Mouse (Mus musculus) spleen, postnatal 36 days (tissue): ENCODE results near the gene Prkcz.
A peak's percentile ranks its signal among the peaks of the same experiment; 100 is the strongest.
"Not testable (repeated sequence)": the region's sequence is repeated elsewhere in the genome, so short reads cannot be mapped to it uniquely, and the experiment has no call there.

Source experiments
- DNase-seq, 2 experiments: peaks; one replicate each; pipeline ENCODE4 v3.0.0; 2022; ENCODE audit warnings: low spot score in 2 of 2, mixed read lengths in 1 of 2

Prkcz gene

DNA sequence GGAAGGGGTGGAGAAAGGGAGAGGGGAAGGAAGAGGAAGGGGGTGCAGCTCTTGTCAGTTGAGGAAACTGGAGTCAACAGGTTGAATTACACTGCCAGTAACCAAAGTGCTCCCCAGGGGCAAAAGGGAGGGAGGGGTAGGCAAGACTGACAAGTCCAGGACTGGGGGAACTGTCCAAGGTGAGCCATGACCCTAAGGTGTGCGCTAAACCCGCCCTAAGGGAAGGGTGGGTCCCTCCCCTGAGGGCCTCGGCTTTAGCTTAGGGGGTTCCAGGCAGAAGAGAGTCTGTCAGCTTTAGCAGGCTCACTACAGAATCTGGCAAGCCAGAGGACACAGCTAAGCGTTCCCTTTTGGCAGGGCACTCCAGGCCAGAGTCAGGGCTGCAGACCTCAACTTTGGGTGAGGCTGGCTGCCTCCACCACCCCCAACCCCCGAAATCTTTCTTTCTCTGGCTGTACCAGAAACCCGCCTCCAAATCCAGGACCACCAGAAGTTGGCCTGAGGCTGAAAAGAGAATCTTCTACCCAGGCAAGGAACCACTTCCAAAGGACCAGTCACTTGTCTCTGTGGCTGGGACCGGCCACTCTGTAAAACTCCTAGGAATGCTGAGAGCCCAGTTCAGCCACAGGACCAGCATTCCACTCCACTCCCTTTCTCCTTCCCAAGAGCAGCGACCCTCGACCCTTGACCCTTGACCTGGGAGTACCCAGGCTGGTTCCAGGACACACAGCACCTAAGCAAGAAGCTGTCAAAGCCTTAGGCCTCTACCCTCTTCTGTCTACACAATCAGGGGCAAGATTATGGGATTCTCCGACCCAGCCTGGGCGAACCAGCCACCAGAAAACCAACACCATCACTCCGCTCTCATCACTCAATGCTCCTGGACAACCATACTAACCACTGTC lies 1.3 kb downstream of the Prkcz start:
- no peak for DNase-seq

DNA sequence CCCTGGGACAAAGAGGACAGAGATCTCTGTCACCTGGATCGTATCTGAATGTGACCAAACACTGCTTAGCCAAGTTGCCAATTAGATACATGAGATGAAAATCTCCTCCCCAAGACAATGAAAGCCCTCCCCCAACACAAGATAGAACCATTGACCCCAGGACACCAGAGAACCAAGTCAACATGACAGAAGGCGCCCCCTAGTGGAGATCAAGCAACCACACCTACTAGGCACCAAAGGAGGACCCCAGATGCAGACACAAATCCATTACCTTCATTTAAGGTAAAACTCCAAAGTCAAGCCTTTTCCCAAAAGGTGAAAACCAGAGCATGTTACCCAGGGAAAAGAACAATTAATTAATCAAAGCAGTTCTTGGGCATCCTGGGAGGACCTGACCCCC lies 3.6 kb downstream of the Prkcz start:
- DNase-seq, result no peak

DNA sequence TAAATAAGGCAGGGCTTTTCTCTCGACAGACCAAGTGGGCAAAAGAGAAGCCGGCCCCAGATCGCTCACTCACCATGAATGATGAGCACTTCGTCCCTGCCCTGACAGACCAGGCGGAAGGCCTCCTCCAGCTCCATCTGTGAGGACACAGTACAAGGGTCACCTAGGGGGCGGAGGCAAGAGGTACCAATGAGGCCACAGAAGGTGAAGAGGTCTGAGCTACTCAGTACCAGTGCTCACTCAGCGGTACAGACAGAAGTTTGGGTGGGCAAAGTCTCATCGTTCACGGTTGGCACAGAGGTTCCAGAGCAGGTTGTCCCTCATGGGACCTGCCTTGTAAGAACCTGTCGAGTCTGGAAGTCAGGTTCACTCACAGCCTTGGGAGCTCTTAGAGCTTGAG lies 4.8 kb downstream of the Prkcz start:
- no peak for DNase-seq

DNA sequence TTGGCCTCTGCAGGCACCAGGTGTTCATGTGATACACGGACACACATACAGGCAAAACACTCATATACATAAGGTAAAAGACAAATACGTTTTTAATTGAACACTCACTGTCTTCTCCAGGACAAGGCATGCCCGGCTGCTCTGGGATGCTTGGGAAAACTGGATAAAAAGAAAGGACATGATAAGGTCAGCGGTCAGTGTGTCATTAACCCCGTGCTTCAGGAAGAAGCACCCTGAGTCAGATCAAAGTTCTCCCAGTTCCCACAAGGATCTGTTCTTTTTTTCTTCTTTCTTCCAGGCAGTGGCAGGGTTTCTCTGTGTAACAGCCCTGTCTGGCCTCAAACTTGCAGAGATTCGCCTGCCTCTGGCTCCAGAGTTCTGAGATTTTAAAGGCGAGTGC lies 6.6 kb downstream of the Prkcz start:
- no peak for DNase-seq

DNA sequence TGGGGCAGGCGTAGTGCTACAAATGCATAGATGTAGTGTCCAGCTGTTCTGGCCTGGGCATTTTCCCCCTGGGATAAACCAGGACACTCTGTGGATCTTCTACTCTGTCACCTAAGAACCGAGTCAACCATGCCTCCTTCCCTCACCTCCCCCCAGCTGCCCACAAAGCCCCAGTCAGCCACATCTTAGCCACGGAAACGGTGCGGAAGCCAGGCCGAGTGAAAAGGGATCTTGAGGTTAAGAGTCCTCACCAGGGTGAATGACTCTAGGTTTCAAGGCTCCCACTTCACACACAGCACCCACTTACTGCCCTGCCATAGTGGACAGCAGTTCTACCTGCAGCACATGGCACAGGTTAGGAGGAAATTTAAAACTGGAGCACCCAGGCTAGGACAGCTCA lies 7.1 kb downstream of the Prkcz start:
- peak; percentile 14 to 19 for DNase-seq

DNA sequence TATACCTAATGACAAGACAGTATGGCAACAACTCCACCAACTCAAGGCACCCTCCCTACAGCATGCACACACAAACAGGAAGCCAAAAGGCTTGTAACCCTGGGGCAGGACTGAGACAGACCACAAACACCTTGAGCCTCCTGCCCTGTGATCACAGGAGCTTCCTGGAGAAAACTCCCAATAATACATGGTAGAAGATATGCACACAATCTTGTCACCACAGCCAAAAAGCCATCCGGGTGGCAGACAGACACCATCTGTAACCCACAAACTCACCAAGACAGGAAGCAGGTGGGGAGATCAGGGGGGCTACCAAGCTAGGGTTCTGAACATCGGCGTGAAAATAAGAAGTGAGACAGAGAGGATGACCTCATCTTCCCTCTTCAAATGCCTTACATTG lies 8.6 kb downstream of the Prkcz start:
- peak; percentile 20 to 21 for DNase-seq

DNA sequence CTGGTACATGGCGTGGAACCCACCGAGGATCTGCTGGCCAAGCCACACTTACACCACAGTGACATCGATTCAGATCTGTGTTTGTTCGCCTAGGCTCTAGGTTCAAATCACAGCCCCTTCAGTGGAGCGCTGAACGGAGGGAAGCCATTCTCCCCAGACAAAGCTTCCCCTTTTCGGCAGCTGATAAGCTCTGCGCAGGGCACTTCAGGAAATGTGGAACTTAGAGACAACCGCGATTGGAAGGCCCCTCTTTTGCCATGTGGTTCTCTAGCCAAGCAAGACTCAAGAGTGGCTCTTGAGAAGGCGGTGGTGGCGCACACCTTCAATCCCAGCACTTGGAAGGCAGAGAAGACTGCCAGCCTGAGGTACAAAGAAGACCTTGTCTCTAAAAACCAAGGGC lies 14.8 kb downstream of the Prkcz start:
- DNase-seq, result no peak

DNA sequence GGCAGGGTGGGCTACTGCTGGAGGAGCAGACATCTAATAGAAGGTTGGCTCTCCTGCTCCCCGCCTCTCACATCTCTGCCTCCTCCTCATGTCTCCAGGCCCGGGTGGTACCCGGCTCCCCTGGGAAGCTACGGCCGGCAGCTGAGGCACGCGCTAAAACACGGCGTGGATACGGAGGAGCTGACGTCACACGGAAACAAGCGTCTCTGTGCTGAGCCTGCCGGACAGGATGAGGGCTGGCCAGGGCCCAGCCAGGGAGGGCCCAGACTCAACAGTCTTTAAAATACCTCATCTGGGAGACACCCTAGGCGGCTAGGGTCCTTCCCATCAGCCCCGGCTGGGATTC lies 15.6 kb downstream of the Prkcz start:
- DNase-seq, result no peak

DNA sequence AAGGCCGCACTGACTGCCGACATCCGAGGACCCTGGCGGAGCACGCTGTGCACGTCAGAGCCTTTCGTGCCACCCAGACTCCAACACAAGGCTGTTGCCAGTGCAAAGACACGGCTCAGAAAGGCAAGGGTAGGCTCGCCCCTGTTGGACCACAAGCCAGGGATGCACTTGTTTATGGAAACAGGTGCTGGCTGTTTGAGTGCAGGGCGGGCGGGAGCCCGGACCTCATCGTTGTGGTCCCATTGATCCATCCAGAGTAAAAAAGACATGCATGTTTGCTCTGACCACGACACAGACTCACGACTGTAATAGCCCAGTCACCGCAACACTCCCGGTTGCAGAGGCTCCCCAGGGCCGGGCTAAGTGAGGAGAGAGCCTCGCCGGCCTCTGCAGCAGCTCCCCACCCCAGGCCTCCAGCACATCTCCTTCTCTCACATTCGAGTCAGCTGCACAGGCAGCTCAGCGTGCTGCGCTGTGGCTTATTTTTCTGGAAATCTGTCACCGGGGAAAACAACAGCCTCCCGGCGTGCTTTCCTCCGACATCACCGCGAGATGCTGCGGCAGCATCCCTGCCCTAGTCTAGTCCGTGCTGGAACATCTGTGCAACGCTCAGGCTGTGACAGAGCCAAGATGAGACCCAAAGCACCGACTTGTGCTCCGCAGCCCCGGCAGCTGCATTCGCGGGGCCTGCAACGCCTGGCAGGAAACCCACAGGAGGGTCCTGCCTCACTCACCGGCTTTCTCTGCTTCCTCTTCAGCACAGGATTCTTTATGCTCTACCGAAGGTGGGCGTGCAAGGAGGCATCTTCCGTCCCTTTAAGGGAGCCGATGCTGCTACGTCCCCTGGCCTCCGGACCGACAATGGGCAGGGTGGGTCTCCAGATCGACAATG lies 16.2 kb downstream of the Prkcz start:
- no peak for DNase-seq

DNA sequence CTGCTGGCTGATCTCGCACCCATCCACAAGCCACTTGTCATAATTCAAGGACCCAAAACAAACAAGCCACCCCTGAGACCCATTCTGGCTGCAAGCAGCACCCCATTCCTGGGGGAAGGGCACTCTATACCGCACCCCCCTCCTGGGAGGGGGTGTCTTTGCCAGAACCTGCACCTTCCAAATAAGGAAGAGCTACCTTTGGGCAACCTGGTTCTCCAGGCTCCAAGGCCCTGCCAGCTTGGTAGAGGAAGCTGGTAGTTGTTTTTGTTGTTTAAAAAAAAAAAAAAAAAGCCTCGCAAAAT lies 16.9 kb downstream of the Prkcz start:
- no peak for DNase-seq

DNA sequence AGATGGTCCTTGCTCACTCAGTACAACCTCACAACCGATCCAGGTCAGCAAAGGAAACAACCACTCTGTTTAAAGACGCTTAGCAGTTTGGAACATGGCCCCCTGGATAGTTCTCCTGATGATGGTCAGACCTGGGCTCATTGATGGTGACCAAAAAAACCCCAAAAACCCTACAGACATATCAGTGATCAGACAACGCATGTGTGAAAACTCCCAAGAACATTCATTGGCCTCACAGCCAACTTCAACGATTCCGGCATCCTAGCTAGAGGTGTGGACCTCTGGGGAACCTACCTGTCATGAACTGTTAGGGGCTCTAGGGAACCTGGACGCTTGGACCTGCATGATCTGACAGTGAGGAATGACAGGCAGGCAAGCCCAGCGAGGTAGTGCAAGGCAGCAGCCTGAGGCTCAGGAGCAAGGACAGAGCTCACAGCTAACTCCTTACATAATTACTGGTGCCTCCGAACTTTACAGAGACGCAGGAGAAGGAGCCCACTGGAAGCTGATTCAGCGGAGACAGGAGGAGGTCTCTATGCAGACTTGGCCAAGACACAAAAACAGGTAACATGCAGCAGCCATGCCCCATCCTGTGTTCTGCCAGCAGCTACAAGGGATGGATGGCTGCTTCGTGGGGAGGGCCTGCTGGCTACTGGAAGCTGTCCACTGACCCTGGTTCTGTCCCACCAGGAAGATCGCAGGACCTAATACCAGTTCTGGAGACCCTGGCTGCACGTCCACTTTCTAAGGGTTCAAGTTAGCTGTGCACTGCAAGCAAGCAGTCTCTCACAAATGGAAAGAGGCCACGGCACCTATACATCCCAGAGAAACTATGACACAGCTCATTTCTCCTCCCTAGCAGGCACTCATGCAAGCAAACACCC lies 17.5 kb downstream of the Prkcz start:
- DNase-seq, result no peak

DNA sequence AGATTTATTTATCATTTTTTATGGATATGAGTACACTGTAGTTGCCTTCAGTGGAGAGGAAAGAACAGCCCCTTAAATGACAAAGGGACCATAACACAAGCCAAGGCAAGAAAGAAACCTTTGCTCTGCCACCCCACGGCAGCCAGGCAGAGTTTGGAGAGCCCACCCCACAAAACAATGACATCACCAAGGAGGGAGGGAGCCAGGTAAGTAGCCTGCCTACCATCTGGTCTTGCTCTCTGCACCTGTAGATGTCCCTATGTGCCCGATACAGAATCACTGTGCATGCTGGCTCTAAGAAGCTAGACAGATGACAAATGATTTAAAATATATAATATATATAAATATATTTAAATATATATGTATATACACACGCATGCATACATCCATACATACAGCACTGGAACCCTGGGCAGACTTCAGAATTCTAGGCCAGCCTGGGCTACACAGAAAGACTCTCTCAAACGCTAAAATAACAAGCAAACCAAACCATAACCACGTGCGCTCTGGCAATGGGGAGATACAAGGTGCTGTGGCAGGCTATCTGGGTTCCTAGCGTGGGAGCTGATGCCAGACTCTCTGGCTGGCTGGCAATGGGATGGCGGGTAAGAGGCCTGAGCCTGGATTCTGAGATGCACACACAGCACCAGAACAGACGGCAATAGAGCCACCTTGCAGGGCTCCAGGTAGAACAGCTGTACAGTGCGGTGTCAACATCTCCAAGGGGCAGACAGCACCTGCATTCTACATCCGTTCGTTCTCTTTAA lies 24.7 kb downstream of the Prkcz start:
- no peak for DNase-seq

DNA sequence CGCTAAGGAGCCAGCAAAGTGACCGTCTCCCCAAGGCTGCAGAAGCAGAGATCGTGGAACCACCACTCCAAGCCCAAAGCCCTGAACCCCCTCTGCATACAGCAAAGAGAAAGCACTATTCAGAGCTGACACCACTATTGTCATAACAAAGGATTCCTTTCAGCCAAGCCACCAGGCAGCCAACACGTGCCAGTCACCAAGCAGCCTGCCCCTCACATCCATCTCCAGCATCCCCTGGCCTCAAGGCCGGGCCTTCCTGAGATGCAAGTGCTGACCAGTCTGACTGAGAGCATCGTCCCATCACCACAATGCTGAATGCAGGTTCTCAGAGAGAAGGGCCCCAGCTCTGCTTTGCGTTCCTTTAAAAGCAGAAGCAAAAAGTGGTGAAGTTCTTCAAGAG lies 28.9 kb downstream of the Prkcz start:
- DNase-seq, result no peak

DNA sequence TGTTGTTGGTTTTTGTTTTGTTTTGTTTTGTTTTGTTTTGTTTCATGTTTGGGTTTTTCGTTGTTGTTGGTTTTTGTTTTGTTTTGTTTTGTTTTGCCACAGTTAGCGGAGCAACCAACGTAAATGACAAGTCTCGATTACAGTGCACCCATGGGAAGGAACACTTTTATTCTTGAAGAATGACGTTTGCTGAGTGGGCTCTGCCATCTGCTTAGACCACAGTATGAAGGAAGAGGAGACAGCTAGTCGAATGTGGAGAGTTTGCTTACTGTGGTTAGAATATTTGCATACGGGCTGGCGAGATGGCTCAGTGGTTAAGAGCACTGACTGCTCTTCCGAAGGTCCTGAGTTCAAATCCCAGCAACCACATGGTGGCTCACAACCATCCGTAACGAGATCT lies 32.8 kb downstream of the Prkcz start:
- not testable (repeated sequence) for DNase-seq

DNA sequence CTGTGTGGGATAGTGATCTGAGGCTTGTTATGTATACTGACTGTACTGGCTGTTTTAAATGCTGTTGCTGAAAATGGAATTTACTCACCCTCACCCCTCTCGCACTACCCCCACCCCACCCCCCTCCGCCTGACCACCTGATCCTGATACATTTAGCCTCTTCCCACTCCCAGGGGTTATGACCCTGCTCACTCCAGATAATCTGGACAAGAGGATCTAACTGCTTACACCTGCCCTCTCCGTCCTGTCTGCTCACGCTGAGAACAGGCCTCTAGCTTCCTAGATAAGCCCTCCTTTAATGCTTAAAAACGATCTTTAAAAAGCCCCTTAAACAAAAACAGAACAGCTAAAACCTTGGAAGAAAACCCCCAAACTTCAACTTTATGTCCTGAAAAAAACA lies 35.4 kb downstream of the Prkcz start:
- DNase-seq, result no peak

DNA sequence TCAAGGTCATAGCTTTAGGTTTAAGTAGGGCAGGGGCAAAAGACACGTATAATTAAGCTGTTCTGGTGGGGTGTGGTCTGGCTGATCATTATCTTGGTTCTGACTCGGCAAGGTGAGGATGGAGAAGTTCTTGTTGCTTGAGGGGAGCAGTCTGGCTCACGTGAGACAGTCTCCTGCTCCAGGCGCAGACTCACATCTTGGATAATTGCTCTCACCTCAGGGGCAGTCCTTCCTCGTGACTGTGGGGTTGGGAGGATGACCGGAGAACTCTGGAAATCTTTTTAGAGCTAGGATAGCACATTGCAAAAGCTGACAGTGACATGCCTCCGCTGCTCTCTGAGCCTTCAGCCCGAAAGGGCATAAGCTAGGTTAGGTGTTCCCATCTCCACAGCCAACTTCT lies 36.6 kb downstream of the Prkcz start:
- DNase-seq, result no peak

DNA sequence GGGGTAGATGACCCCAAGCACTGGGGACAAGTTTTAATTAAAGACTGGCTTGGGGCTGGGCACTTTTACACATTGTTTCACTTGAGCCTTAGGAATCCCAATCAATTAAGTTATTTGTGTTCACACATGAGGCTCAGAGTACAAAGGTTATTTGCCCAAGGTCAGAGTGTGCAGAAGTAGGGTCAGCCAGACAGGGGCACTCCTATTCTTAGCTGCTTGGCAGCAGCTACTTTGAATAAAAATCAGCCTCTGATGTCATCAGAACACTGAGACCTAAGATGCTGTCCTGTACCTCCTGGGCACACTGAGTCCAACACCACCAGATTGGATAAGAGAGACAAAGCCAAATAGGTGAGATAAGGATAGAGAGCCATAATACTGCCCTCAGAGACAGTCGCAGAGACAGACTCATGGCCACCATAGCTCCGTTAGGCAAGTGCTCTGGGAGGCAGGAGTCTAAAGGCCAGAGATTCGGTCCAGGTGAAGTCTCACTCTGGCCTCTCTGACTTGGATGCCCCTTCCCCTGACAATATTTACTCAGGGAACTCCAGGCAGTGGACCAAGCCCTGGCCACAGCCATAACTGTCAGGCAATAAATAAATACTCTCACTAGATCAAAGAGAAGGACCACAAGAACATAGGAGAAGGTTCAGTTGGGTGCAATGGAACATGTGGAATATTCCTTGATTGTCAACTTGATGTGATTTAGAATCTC lies 37.9 kb downstream of the Prkcz start:
- DNase-seq, result no peak

DNA sequence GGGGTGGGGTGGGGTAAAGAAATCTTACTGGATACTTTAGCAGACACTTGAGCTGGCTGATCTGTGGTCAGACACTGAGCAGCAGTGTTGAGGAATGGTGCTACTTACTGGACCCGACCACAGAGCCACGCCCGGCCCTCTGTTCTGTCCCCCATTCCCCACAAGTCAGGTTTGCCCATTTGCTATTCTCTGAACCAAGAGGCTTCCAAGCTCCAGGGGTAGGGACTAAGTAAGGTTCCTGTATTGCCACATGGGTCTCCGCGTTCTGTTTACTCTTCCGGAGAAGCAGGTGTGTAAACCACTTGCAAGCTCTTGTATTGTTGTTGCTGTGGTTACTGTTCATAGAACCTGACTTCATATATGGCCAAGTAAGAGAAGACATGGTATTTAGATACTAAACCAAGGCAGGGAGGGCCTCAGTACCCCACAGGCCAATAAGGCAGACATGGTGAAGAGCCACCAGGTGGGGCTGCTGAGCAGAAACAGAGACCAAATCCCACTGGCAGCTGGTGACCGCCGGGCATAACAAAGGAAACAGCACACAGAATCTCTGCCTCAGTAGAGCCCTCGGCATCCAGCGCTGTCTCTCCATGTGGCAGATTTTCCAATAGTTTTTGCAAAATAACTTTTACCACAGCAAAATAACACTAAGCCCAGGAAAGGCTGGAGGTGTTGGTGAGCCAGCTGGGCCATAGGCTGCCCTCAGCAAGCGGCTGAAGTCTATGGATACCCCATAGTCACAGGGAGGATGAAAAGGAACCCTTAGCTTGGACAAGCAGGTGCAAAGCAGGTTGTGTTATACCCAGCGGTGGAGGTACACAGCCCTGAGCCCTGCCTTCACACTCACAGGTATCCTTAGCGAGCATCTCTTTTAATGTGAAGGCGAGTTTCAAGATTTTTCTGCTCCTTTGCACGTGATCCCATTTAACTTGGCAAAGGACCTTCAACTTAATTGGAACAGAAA lies 40.6 kb downstream of the Prkcz start:
- peak in 1 of 2 experiments; percentile 11 for DNase-seq

DNA sequence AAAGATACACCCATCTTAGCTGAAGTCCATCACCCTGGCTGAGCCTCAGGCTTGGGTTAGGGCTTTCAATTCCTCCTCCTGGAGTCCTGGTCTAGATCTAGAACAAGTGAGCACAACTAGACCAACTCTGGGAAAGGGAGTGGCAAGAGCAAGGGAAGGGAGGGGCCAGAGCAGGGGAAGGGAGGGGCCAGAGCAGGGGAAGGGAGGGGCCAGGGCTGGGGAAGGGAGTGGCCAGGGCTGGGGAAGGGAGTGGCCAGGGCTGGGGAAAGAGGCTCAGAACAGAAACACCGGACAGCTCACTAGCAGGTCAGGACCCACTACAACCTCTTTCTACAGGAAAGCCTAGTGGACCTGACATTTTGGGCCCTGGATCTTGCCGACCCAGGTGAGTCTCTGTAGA lies 42.9 kb downstream of the Prkcz start:
- DNase-seq, result no peak

DNA sequence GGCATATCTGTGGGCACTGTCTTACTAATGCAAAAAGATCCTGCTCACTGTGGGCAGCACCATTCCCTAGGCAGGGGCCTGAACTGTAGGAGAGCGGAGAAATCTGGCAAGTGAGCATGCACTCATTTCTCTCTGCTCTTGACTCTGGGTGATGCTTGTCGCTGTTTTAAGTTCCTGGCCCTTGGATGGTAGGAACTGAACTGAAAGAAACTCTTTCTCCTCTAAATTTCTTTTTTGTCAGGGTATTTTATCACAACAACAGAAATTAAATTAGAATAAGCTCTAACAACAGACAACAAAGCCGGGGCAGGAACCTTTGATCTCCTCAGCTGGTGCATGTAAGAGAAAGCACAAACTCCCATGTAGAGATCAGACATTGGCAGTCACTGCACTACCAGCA lies 46.1 kb downstream of the Prkcz start:
- no peak for DNase-seq
